Mouse (Mus musculus) E14TG2a.4 (cell line): Measurements from ENCODE around the gene En1.

Source experiments
- H3K27me3 ChIP-seq: 2 replicates; pipeline ENCODE4 v1.6.1; 2014; ENCODE audit warnings: low read length, control low read depth; ENCODE audit not compliant: insufficient read depth
- H3K36me3 ChIP-seq: 2 replicates; pipeline ENCODE4 v1.6.1; 2014; ENCODE audit warnings: low read length, control low read depth; ENCODE audit not compliant: insufficient read depth
- H3K4me1 ChIP-seq: replicated peaks from 2 replicates; pipeline ENCODE4 v1.6.1; 2014; ENCODE audit warnings: low read depth, low read length, control low read depth
- H3K4me3 ChIP-seq: replicated peaks from 2 replicates; pipeline ENCODE4 v1.5.1; 2014; ENCODE audit warnings: mild to moderate bottlenecking, low read length
- H3K9me3 ChIP-seq: 2 replicates; pipeline ENCODE4 v1.6.1; 2014; ENCODE audit warnings: low read length, control low read depth
- CTCF ChIP-seq: conservative IDR thresholded peaks from 2 replicates; pipeline ENCODE4 v1.5.1; 2014; ENCODE audit warnings: low read length
- NANOG ChIP-seq: IDR thresholded peaks from 2 replicates; pipeline ENCODE4 v1.6.1; 2014; ENCODE audit warnings: borderline replicate concordance, low read length, mixed read lengths
- POU5F1 ChIP-seq: IDR thresholded peaks from 2 replicates; pipeline ENCODE4 v1.6.1; 2014; ENCODE audit warnings: low read length, borderline replicate concordance

En1 gene

GRCm38 (mm10) chr1:120643380-120643779, 41.2 kb downstream of the En1 start:
- Histone ChIP-seq H3K4me1 (peaks cover 54% of the 10 kb centered on the region), H3K9me3 (peaks cover 20% of the 10 kb centered on the region), H3K36me3 (no peaks in the 10 kb centered on the region), H3K27me3 (no peaks in the 10 kb centered on the region), H3K4me3 (no peak overlapping the region)
- no peak for TF ChIP-seq POU5F1
- TF ChIP-seq NANOG, result no peak

- peaks cover 54% of the 10 kb centered on the region for H3K4me1 ChIP-seq
- TF ChIP-seq CTCF, result no peak
- peak; percentile 53; the same call in 1 of the 2 replicates for TF ChIP-seq NANOG
- no peaks in the 10 kb centered on the region for H3K27me3 ChIP-seq
- peak overlapping the region; percentile 54 for H3K4me3 ChIP-seq
- H3K36me3 ChIP-seq, result no peaks in the 10 kb centered on the region
- H3K9me3 ChIP-seq, result peaks cover 20% of the 10 kb centered on the region
Observed at GRCm38 (mm10) chr1:120643848-120644711, 41.9 kb downstream of the En1 start.

GRCm38 (mm10) chr1:120644755-120645154, 42.5 kb downstream of the En1 start:
- H3K9me3 ChIP-seq, result peaks cover 20% of the 10 kb centered on the region
- TF ChIP-seq POU5F1 (no peak), CTCF (no peak), NANOG (no peak)
- H3K4me1 ChIP-seq, result peaks cover 53% of the 10 kb centered on the region
- H3K4me3 ChIP-seq, result peak overlapping the region; percentile 54
- H3K27me3 ChIP-seq, result no peaks in the 10 kb centered on the region
- no peaks in the 10 kb centered on the region for H3K36me3 ChIP-seq

DNA sequence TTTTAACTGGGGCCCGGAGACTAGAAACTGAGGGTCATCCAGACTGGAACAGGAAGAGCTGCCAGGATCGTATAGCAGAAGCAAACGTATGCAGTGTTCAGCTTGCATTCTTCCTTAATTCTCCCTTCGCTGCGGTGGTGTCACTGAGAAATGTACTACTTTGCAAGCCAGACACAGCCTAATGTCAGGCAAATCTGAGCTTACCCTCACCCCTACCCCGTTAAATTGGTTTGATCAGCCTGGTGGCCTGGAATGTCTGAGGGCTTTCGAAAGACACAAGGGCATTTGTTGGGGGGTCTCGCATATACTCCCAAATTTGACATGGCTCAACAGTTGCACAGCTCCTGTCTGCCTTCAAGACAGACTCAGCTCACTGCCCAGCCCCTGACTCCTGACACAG, 47.9 kb downstream of the En1 start:
- peaks cover 29% of the 10 kb centered on the region for H3K4me1 ChIP-seq
- H3K27me3 ChIP-seq, result no peaks in the 10 kb centered on the region; the same call in 1 of the 2 replicates
- H3K36me3 ChIP-seq, result no peaks in the 10 kb centered on the region
- no peak overlapping the region for H3K4me3 ChIP-seq
- no peak for TF ChIP-seq NANOG
- TF ChIP-seq CTCF, result no peak
- TF ChIP-seq POU5F1, result no peak
- H3K9me3 ChIP-seq, result no peaks in the 10 kb centered on the region

- TF ChIP-seq POU5F1, result no peak
- Histone ChIP-seq H3K4me3 (no peak overlapping the region), H3K9me3 (no peaks in the 10 kb centered on the region), H3K4me1 (peaks cover 14% of the 10 kb centered on the region), H3K36me3 (no peaks in the 10 kb centered on the region), H3K27me3 (no peaks in the 10 kb centered on the region; the same call in 1 of the 2 replicates)
Observed at GRCm38 (mm10) chr1:120651997-120652396, 49.8 kb downstream of the En1 start.

GRCm38 (mm10) chr1:120654950-120655396, 52.8 kb downstream of the En1 start:
- Histone ChIP-seq H3K9me3 (no peaks in the 10 kb centered on the region), H3K4me1 (peaks cover 4% of the 10 kb centered on the region; the same call in 1 of the 2 replicates)
- TF ChIP-seq POU5F1 (no peak), NANOG (no peak), CTCF (no peak)

More at GRCm38 (mm10) chr1:120654950-120655396, 52.8 kb downstream of the En1 start:
- H3K36me3 ChIP-seq, result no peaks in the 10 kb centered on the region
- peaks cover 3% of the 10 kb centered on the region; the same call in 1 of the 2 replicates for H3K27me3 ChIP-seq
- H3K4me3 ChIP-seq, result no peak overlapping the region
